7 mouse cellular contexts compared by ENCODE assay signal in the genomic region with DNA sequence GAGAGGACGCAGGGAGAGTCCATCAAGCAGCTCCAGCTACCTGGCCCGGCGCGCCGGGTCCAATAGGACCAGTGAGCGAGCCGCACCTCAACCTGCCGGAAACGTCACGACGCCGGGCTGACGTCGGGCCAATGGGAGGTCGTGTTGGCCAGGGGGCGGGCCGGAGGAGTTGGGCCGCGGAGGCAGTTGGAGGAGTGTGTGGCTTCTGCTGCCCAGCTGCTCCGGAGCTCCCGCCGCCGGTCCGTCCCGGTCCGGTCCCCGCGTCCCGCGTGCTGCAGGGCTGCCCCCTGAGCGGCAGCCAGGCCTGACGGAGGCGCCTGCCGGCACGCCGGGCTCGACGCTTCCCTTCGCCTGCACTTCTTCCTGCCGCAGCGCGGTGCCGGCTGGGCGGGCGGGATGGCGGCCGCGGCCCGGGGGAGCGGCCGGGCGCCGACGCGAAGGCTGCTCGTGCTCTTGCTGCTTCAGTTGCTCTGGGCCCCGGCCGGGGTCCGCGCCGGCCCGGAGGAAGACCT. TPM values are rescaled to one million over a fixed set of nuclear protein-coding genes. Genes with fewer than 3 reads are reported as not detected.
DNase-seq lines count a peak whose midpoint lies in the region; ATAC-seq lines count a peak whose summit lies in the region.

A gene (plus strand): TSS at position 131 of the 512 bp plus-strand sequence.

- no peaks in the 10 kb centered on the region for H3K27me3 ChIP-seq in intestine, embryonic 16.5 days (replicated peaks; ENCODE audit: control insufficient read depth, insufficient read depth, low read length)
- peaks cover 2% of the 10 kb centered on the region; the same call in 1 of the 2 replicates for H3K27me3 ChIP-seq in midbrain, embryonic 11.5 days (ENCODE audit: control insufficient read depth, insufficient read depth, low read length)

- under 1% methylated on average over 55 of the region's 62 CpGs for WGBS in intestine, embryonic 16.5 days
- WGBS in midbrain, embryonic 11.5 days = under 1% methylated on average over 42 of the region's 62 CpGs

- no peaks in the 10 kb centered on the region for H3K9me3 ChIP-seq in intestine, embryonic 16.5 days (ENCODE audit: control insufficient read depth, low read length)
- H3K9me3 ChIP-seq in midbrain, embryonic 11.5 days (ENCODE audit: control insufficient read depth, low read length) = no peaks in the 10 kb centered on the region

- H3K4me3 ChIP-seq in intestine, embryonic 16.5 days (ENCODE audit: low read length) = peak within 1 kb of the TSS; percentile 95
- H3K4me3 ChIP-seq in midbrain, embryonic 11.5 days (ENCODE audit: low read depth, low read length) = peak within 1 kb of the TSS; percentile 96

- H3K36me3 ChIP-seq in intestine, embryonic 16.5 days (ENCODE audit: control insufficient read depth, insufficient read depth, low read length) = no peaks in the 10 kb centered on the region
- H3K36me3 ChIP-seq in midbrain, embryonic 11.5 days (ENCODE audit: control insufficient read depth, insufficient read depth, low read length) = no peaks in the 10 kb centered on the region

- H3K9ac ChIP-seq in intestine, embryonic 16.5 days (ENCODE audit: low read depth, low read length) = peak within 1 kb of the TSS; percentile 98
- peak within 1 kb of the TSS; percentile 98 for H3K9ac ChIP-seq in midbrain, embryonic 11.5 days (ENCODE audit: low read length)

- peak; percentile 98 for ATAC-seq in intestine, embryonic 16.5 days
- ATAC-seq in midbrain, embryonic 11.5 days (ENCODE audit: low FRiP score) = peak; percentile 97

- DNase-seq in adrenal gland, adult 2 months = peak; percentile 98
- peak; percentile 87 for DNase-seq in embryo, embryonic 11.5 days (ENCODE audit: low read depth, low spot score)
- DNase-seq in gastrocnemius, postnatal 4 days (ENCODE audit: low spot score in 2 of 2) = peak; percentile 89 to 93
- DNase-seq in left cerebral cortex, postnatal 36 days (ENCODE audit: low spot score in 2 of 2) = peak; percentile 95 to 96
- peak; percentile 98 for DNase-seq in midbrain, embryonic 11.5 days (ENCODE audit: low spot score, missing footprints)
- peak; percentile 87 for DNase-seq in skeletal muscle tissue, adult 2 months (ENCODE audit: low read depth, low spot score)

- peak within 1 kb of the TSS; percentile 89 for H3K4me2 ChIP-seq in intestine, embryonic 16.5 days (ENCODE audit: low read depth, low read length)
- H3K4me2 ChIP-seq in midbrain, embryonic 11.5 days = peak within 1 kb of the TSS; percentile 78

- H3K4me1 ChIP-seq in intestine, embryonic 16.5 days (ENCODE audit: control insufficient read depth, insufficient read depth, low read length) = peaks cover 22% of the 10 kb centered on the region
- peaks cover 7% of the 10 kb centered on the region for H3K4me1 ChIP-seq in midbrain, embryonic 11.5 days (ENCODE audit: control insufficient read depth, insufficient read depth, low read length)

- peak within 1 kb of the TSS; percentile 96 for H3K27ac ChIP-seq in intestine, embryonic 16.5 days (ENCODE audit: low read length)
- H3K27ac ChIP-seq in midbrain, embryonic 11.5 days (ENCODE audit: low read depth, low read length) = peak within 1 kb of the TSS; percentile 86

- intact Hi-C loops in left cerebral cortex, postnatal 36 days (cut with DNase I) = loop anchor here (5.0 kb wide), 1 partner anchor 42 kb away; a partner anchor contains a TSS

RNA-seq across cellular contexts. Expression of the gene that starts here (rescaled TPM):
- total RNA-seq in adrenal gland, adult 2 months (2021) = 10 to 100 TPM; 28.1 to 49.1 TPM
- 164 and 194 TPM in 2 replicates for polyA plus RNA-seq in adrenal gland, adult 2 months (2012; rRNA removed)
- total RNA-seq in gastrocnemius, postnatal 4 days (2021) = 10 to 100 TPM; 63.7 to 65.0 TPM
- 58.8 and 60.5 TPM in 2 replicates for polyA plus RNA-seq in intestine, embryonic 16.5 days (2015; fragmentation: Nextera tagmentation; extraction: Ambion mirVana)
- total RNA-seq in left cerebral cortex, postnatal 36 days (2021) = 10 to 100 TPM; 31.1 to 39.5 TPM
- polyA plus RNA-seq in midbrain, embryonic 11.5 days (2014; fragmentation: Nextera tagmentation; extraction: Ambion mirVana) = 100 and 102 TPM in 2 replicates

Comparison
In these comparisons a context has a peak if more than half of its experiments do, and no peak if none do; other contexts are left out.
1. Peak in every context shown above with its lines: DNase-seq, ATAC-seq, H3K4me3 ChIP-seq and H3K27ac ChIP-seq.